Mouse (Mus musculus) T-cell, adult 66 days (primary cell): ENCODE data around the gene Aurkaip1. TPM values are rescaled to one million over a fixed set of nuclear protein-coding genes. Genes with fewer than 3 reads are reported as not detected.

Experiments
- total RNA-seq, 2 experiments: library from RNA; stranded (reverse); gene quantifications; 3 replicates in 1 of 2; 4 replicates in 1 of 2; pipeline ENCODE4 v1.2.4; 2023

Gene Aurkaip1
- total RNA-seq = 10 to 100 TPM; 85.7 to 88.9 TPM

DNA sequence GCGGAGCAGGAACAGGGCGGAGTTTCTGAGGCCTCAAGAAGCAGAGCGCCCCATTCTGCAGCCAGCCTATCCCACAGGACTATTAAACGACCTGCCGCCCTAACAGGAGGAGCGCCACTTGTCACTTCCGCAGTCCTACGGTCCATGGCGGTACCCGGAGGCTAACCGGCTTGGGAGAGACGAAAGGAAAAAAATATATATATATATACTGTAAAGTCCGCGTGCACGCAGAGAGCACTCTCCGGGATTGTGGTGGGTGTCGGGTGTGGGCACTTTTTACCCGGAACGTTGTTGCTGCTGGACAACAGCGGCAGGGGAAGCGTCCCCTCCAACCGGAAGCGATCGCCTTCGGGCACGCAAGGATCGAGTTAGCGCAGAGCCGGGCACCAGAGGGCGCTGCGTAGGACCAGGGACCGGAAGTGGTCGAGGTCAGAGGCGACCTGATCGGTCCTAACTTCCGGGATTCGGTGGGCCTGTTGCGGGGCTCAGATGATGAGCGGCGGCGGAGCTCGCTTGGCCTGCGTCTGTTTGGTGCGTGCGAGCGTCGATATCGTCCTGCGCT, at the start of gene Aurkaip1:
Gene Aurkaip1 (plus strand): TSS at position 68 of the 562 bp plus-strand sequence.

DNA sequence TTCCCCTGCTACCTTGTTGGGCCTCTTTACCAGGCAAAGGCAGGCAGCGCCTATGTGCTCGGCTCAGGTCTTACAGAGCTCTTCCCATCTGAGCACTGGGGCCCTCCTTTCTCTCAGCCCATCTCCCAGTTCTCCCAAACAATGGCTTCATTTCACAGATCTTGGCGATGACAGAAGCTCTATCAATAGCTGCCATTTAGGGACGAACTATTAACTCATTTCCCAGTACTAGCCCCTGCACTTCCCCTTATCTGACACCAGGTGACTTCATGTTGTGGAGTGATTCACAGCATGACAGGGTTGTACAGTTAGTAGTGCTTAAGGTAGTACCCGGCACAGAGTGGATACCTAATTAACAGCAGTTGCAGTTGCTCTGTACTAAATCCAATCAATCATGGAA, 45.3 kb upstream of the Aurkaip1 start, which contains the start of gene Tmem88b:
Gene Tmem88b (minus strand): TSS at position 56 of the 400 bp plus-strand sequence.

DNA sequence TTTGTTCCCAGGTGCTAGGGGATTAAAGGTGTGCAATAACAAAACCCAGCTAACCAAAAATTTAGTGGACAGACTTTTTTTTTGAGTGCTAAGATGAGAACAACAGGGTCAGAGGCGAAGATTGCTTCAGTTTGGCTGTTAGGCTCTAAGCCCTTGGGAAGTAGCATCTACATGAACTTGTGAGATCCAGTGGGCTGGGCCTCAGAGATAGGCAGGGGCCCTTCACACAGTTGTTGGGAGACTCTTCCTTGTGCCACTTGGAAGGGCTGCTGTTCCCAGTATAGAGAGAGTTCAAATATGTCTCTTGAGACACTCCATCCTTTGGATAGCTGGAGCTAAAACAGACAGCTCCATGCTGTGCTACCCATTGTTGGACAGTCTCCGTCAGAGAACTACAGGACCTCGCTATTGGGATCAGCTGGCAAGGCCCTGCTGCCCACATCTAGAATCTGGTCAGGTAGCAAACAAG, 41.0 kb upstream of the Aurkaip1 start, which contains the start of gene Ankrd65:
Gene Ankrd65 (plus strand): TSS at position 419 of the 469 bp plus-strand sequence.

DNA sequence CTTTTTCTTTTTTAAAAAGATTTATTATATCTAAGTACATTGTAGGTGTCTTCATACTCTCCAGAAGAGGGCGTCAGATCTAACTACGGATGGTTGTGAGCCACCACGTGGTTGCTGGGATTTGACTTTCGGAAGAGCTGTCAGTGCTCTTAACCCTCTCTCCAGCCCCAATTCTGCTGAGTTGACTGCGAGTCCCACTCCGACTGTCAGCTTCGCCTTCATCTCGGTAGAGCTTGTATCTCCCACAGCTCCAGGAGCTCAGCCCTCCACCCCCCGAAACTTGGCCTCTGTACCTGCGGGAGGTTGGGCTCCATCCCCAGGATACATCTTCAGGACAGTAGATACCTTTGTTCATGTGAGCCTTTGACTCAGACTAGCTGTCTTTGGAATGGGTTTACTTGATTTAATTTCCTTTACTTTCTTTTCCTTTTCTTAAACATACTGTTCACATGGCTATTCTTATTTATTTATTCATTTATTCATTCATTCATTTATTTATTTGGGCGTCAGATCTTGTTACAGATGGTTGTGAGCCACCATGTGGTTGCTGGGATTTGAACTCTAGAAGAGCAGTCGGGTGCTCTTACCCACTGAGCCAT, 28.2 kb upstream of the Aurkaip1 start, which contains the start of gene Mrpl20:
Gene Mrpl20 (plus strand): TSS at position 138 of the 599 bp plus-strand sequence.

DNA sequence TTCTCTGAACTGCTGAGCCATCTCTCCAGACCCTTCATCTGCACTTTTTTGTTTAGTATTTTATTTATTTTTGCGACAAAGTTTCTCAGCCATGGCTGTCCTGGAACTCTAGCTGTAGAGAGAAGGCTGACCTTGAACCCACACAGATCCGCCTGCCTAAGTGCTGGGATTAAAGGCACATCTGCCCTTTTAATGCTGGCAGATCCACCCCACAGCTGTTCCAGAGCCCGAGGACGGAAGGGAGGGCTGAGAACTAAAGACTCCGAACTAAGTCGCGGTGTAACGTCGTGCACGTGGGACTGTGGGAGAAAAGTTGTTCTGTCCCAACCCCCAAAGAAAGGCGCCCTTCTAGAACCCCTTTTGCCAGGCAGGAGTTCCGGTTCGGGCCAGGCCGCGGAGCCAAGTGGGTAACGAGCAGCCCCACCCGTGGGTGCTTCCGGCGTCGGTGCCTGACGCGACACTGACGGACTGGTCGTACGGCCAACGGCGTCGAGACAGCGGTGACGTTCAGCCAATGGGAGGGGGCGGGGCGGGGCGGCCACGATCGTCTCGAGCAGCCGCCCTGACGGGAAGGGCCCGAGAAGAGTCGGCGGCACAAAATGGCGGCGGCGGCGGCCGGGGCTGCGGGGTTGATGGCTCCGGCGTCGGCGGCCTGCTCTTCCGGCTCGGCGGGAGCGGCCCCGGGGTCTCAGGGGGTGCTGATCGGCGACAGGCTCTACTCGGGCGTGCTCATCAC, 19.0 kb upstream of the Aurkaip1 start, which contains the start of gene Ccnl2:
Gene Ccnl2 (plus strand): TSS at position 561 of the 736 bp plus-strand sequence.

DNA sequence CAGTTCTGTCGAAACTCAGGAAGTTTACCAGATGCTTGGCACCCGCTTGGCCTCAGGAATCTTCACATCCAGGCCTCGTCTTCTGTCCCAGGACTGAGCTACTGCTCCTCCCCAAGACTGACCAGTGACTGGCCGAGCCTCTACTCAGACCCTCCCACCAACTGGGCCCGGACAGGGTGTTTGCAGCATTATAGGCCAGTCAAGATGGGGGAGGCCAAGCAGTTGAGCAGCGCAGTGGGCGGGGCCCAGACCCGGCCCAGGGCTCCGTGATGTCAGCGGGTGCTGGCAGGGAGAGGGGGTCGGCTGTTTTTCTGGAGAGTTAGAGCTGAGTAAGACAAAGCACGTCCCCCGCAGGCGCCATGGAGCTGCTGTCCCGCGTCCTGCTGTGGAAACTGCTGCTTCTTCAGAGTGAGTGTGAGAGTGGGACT, 8.4 kb downstream of the Aurkaip1 start, which contains the start of gene Mxra8:
Gene Mxra8 (plus strand): TSS at position 198 of the 428 bp plus-strand sequence.

DNA sequence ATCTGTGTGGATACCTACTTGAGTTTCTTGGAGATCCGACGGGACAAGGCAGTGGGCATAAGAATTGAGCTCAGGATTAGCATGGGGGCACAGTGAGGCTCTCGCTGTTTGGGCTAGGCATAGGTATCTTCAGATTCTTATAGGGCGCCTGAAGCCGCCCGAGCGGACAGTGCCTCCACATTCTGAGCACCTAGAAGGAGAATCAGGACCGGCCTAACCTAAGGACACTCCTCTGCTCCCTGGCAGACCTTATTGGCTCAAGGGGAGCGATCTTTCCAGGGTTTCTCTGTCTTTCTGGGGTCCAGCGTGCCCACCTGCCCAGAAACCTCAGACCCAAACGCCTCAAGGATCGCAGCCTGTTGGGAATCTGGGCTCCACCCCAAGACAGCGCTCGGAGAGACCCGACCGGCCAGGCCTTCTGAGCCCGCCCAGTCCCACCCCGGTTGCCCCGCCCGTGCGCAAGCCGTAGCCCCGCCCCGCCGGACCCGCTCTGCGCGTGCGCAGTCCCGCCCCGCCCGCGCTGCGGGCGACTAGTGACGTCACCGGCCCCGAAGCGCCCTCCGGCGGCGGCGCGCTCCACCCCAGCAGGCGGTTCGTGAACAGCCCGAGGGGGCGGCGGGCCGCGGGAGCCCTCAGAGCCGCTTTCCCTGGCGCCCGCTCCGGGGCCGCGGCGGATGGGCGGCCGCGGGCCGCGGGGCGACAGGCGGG, 16.0 kb downstream of the Aurkaip1 start, which contains the start of gene Dvl1:
Gene Dvl1 (plus strand): TSS at position 532 of the 708 bp plus-strand sequence.

DNA sequence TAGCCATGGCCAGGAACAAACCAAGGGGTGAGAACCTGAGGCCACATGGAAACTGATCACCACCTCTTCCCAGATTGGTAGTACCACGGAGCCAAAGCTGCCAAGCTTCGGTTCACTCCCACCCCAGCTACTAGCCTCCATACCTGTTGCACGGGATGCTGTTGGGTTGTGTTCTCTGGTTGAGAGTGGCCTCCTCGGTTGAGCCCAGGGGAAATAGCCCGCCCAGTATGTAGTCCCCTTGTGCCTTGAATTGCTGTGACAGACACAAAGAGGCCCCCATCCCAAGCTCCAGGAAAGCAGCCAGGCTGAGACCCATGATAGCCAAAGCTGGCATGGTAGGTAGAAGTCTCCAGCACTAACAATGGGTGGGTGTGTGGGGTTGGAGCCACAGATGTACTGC, 31.9 kb downstream of the Aurkaip1 start, which contains the start of gene Tas1r3:
Gene Tas1r3 (minus strand): TSS at position 362 of the 400 bp plus-strand sequence.

DNA sequence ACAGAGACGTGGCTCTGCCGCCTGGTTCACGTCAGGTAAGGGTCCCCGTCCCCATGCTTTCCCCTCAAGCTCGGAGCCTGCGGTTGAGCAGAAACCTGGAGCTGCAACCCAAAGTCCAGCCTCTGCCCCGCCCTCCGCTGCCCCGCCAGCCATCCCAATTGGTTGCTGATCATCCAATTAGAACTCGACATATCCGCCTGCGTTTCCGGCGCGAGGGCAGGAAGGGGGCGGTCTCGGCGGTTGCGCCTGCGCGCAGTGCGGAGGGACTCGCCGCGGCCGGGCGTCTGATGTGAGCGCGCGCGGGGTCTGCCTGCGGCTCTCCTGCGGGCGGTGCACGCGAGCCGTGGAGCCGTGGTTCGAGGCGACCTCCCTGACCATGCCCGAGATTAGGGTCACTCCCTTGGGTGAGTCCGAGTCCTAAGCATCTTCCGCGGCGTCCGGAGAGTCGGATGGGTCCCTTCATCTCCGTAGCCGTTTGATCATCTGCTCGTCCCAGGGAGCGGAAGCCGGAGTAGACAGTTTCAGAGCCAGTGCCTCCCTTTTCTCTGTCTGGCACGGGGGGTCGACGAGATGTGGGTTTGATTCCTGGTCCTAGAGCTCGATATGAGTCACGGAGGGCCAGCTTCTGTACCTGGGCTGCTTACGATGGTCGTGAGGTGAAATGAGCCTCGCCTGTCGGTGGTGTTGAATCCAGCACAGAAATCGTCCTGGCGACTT, 38.4 kb downstream of the Aurkaip1 start, which contains the start of the genes Cptp and Ints11:
Gene Cptp (minus strand): TSS at position 124 of the 717 bp plus-strand sequence.
Gene Ints11 (plus strand): TSS at position 230 of the 717 bp plus-strand sequence.

Other genes with a start within 250 kb of the Aurkaip1 start
- gene Slc35e2, start 229.9 kb upstream of the Aurkaip1 start, total RNA-seq = 10 to 100 TPM; 30.9 to 33.6 TPM
- gene Cdk11b, start 206.4 kb upstream of the Aurkaip1 start, total RNA-seq = 100 to 1,000 TPM; 136 to 169 TPM
- not detected for gene Gm10563, start 185.9 kb upstream of the Aurkaip1 start, total RNA-seq
- under 1 TPM in 1 of 2 experiments, not detected in 1; 0.52 TPM for gene Mmp23, start 177.9 kb upstream of the Aurkaip1 start, total RNA-seq
- 10 to 100 TPM; 42.4 to 53.7 TPM for gene Mib2, start 162.1 kb upstream of the Aurkaip1 start, total RNA-seq
- gene Fndc10, start 136.9 kb upstream of the Aurkaip1 start, total RNA-seq = 1 to 10 TPM; 8.1 to 9.0 TPM
- 10 to 100 TPM; 85.5 to 85.9 TPM for gene Ssu72, start 126.5 kb upstream of the Aurkaip1 start, total RNA-seq
- 1 to 10 TPM; 1.1 to 1.4 TPM for gene Tmem240, start 96.5 kb upstream of the Aurkaip1 start, total RNA-seq
- 10 to 100 TPM; 54.6 to 56.0 TPM for gene Atad3a, start 70.2 kb upstream of the Aurkaip1 start, total RNA-seq
- not detected for gene Vwa1, start 56.6 kb upstream of the Aurkaip1 start, total RNA-seq
- not detected for gene Tmem88b, start 45.4 kb upstream of the Aurkaip1 start, total RNA-seq
- gene Ankrd65, start 40.8 kb upstream of the Aurkaip1 start, total RNA-seq = not detected
- 10 to 100 TPM; 46.5 to 54.4 TPM for gene Mrpl20, start 28.4 kb upstream of the Aurkaip1 start, total RNA-seq
- 100 to 1,000 TPM; 225 to 247 TPM for gene Ccnl2, start 18.8 kb upstream of the Aurkaip1 start, total RNA-seq
- 1 to 10 TPM; 4.2 to 5.4 TPM for gene Mxra8, start 8.4 kb downstream of the Aurkaip1 start, total RNA-seq
- 10 to 100 TPM; 75.5 to 75.8 TPM for gene Dvl1, start 16.1 kb downstream of the Aurkaip1 start, total RNA-seq
- 1 to 10 TPM; 2.7 to 2.8 TPM for gene Tas1r3, start 32.1 kb downstream of the Aurkaip1 start, total RNA-seq
- 10 to 100 TPM; 11.5 to 12.6 TPM for gene Cptp, start 38.2 kb downstream of the Aurkaip1 start, total RNA-seq
- 10 to 100 TPM; 62.8 to 66.9 TPM for gene Ints11, start 38.3 kb downstream of the Aurkaip1 start, total RNA-seq
- 10 to 100 TPM; 35.4 to 47.7 TPM for gene Pusl1, start 60.5 kb downstream of the Aurkaip1 start, total RNA-seq
- gene Acap3, start 60.5 kb downstream of the Aurkaip1 start, total RNA-seq = 10 to 100 TPM; 58.7 to 66.4 TPM
- gene Ube2j2, start 112.6 kb downstream of the Aurkaip1 start, total RNA-seq = 100 to 1,000 TPM; 121 to 130 TPM
- 1 to 10 TPM; 6.3 to 7.8 TPM for gene C1qtnf12, start 131.0 kb downstream of the Aurkaip1 start, total RNA-seq
- gene B3galt6, start 161.4 kb downstream of the Aurkaip1 start, total RNA-seq = 1 to 10 TPM; 3.8 to 4.4 TPM
- 100 to 1,000 TPM; 204 to 233 TPM for gene Sdf4, start 161.6 kb downstream of the Aurkaip1 start, total RNA-seq
- gene Tnfrsf4, start 182.6 kb downstream of the Aurkaip1 start, total RNA-seq = 10 to 100 TPM; 25.0 to 30.6 TPM
- 10 to 100 TPM; 45.0 to 65.5 TPM for gene Tnfrsf18, start 194.9 kb downstream of the Aurkaip1 start, total RNA-seq
- gene Ttll10, start 228.1 kb downstream of the Aurkaip1 start, total RNA-seq = not detected